Mouse (Mus musculus): ENCODE measurements around the gene Mycl. TPM values are rescaled to one million over a fixed set of nuclear protein-coding genes. Genes with fewer than 3 reads are reported as not detected.

Mycl gene
- polyA plus RNA-seq, 1 experiment from 2014 or later = 66.8 TPM

GRCm38 (mm10) chr4:123013949-123014406 lies 18.5 kb downstream of the Mycl start:
- H3K4me1 ChIP-seq (replicated peaks; ENCODE audit: control insufficient read depth, insufficient read depth, low read length) = peaks cover 28% of the 10 kb centered on the region
- H3K9ac ChIP-seq (ENCODE audit: low read length) = 0 out of 2 replicates have a peak overlapping the region, but pooled peaks have one; percentile 20
- no peak overlapping the region for H3K4me3 ChIP-seq (ENCODE audit: low read depth, low read length)

GRCm38 (mm10) chr4:123014501-123015282 lies 19.2 kb downstream of the Mycl start:
- no peak overlapping the region for H3K4me3 ChIP-seq (ENCODE audit: low read depth, low read length)
- peak overlapping the region; percentile 96 for H3K27ac ChIP-seq (ENCODE audit: low read depth, low read length)
- no peaks in the 10 kb centered on the region for H3K36me3 ChIP-seq (ENCODE audit: control insufficient read depth, insufficient read depth, low read length)
- peak overlapping the region; percentile 29; the same call in 1 of the 2 replicates for H3K4me2 ChIP-seq (ENCODE audit: low read depth, low read length, severe bottlenecking)
- no peaks in the 10 kb centered on the region for H3K27me3 ChIP-seq (ENCODE audit: control insufficient read depth, insufficient read depth, low read length)
- DNase-seq (ENCODE audit: low spot score) = no peak
- H3K9ac ChIP-seq (ENCODE audit: low read length) = no peak overlapping the region
- H3K4me1 ChIP-seq (replicated peaks; ENCODE audit: control insufficient read depth, insufficient read depth, low read length) = peaks cover 28% of the 10 kb centered on the region
- no peaks in the 10 kb centered on the region for H3K9me3 ChIP-seq (ENCODE audit: control insufficient read depth, low read length)
- peak; percentile 16; the same call in 1 of the 2 replicates for ATAC-seq (replicated peaks; ENCODE audit: low FRiP score)
- 17% methylated on average over 7 of the region's 7 CpGs for WGBS

More at GRCm38 (mm10) chr4:123013949-123014406, 18.5 kb downstream of the Mycl start:
- Histone ChIP-seq H3K4me2 (ENCODE audit: low read depth, low read length, severe bottlenecking) (peak overlapping the region; percentile 29; the same call in 1 of the 2 replicates), H3K27ac (ENCODE audit: low read depth, low read length) (peak overlapping the region; percentile 96), H3K27me3 (ENCODE audit: control insufficient read depth, insufficient read depth, low read length) (no peaks in the 10 kb centered on the region), H3K9me3 (ENCODE audit: control insufficient read depth, low read length) (no peaks in the 10 kb centered on the region), H3K36me3 (ENCODE audit: control insufficient read depth, insufficient read depth, low read length) (no peaks in the 10 kb centered on the region)
- WGBS = 22% methylated on average over 3 of the region's 3 CpGs
- no peak for DNase-seq (ENCODE audit: low spot score)
- ATAC-seq (replicated peaks; ENCODE audit: low FRiP score) = peak; percentile 72

- H3K27ac ChIP-seq (ENCODE audit: low read depth, low read length) = peak within 1 kb of the TSS; percentile 96
- H3K4me3 ChIP-seq (ENCODE audit: low read depth, low read length) = peak within 1 kb of the TSS; percentile 87
- peak within 1 kb of the TSS; percentile 94 for H3K9ac ChIP-seq (ENCODE audit: low read length)
- DNase-seq (ENCODE audit: low spot score) = peak; percentile 98
- H3K9me3 ChIP-seq (ENCODE audit: control insufficient read depth, low read length) = no peaks in the 10 kb centered on the region
- peak; percentile 91 for ATAC-seq (replicated peaks; ENCODE audit: low FRiP score)
- 0 out of 2 replicates have a peak, but pooled peaks cover under 1% of the 10 kb centered on the region for H3K36me3 ChIP-seq (ENCODE audit: control insufficient read depth, insufficient read depth, low read length)
- H3K4me2 ChIP-seq (ENCODE audit: low read depth, low read length, severe bottlenecking) = peak within 1 kb of the TSS; percentile 89
- H3K27me3 ChIP-seq (ENCODE audit: control insufficient read depth, insufficient read depth, low read length) = no peaks in the 10 kb centered on the region
- H3K4me1 ChIP-seq (replicated peaks; ENCODE audit: control insufficient read depth, insufficient read depth, low read length) = peaks cover 28% of the 10 kb centered on the region
- WGBS = under 1% methylated on average over 34 of the region's 34 CpGs
Measured at GRCm38 (mm10) chr4:123016451-123016957, 21.1 kb downstream of the Mycl start, which contains the start of gene Trit1. Trit1 (plus strand) TSS chr4:123016597.

- H3K4me2 ChIP-seq (ENCODE audit: low read depth, low read length, severe bottlenecking) = no peak overlapping the region
- H3K4me3 ChIP-seq (ENCODE audit: low read depth, low read length) = no peak overlapping the region
- peaks cover 8% of the 10 kb centered on the region; the same call in 1 of the 2 replicates for H3K4me1 ChIP-seq (replicated peaks; ENCODE audit: control insufficient read depth, insufficient read depth, low read length)
- H3K9me3 ChIP-seq (ENCODE audit: control insufficient read depth, low read length) = no peaks in the 10 kb centered on the region
- ATAC-seq (replicated peaks; ENCODE audit: low FRiP score) (no peak), DNase-seq (ENCODE audit: low spot score) (no peak)
- 0 out of 2 replicates have a peak, but pooled peaks cover 2% of the 10 kb centered on the region for H3K36me3 ChIP-seq (ENCODE audit: control insufficient read depth, insufficient read depth, low read length)
- 94% methylated on average over 3 of the region's 3 CpGs for WGBS
- H3K9ac ChIP-seq (ENCODE audit: low read length) = no peak overlapping the region
- H3K27me3 ChIP-seq (ENCODE audit: control insufficient read depth, insufficient read depth, low read length) = no peaks in the 10 kb centered on the region
- no peak overlapping the region for H3K27ac ChIP-seq (ENCODE audit: low read depth, low read length)
Measured at GRCm38 (mm10) chr4:123021591-123021990, 26.1 kb downstream of the Mycl start.

GRCm38 (mm10) chr4:123022896-123023295 lies 27.4 kb downstream of the Mycl start:
- H3K27ac ChIP-seq (ENCODE audit: low read depth, low read length) = no peak overlapping the region
- no peaks in the 10 kb centered on the region for H3K9me3 ChIP-seq (ENCODE audit: control insufficient read depth, low read length)

GRCm38 (mm10) chr4:123025418-123025817 lies 30.0 kb downstream of the Mycl start:
- Histone ChIP-seq H3K4me1 (replicated peaks; ENCODE audit: control insufficient read depth, insufficient read depth, low read length) (no peaks in the 10 kb centered on the region), H3K9ac (ENCODE audit: low read length) (no peak overlapping the region), H3K4me2 (ENCODE audit: low read depth, low read length, severe bottlenecking) (no peak overlapping the region), H3K9me3 (ENCODE audit: control insufficient read depth, low read length) (no peaks in the 10 kb centered on the region), H3K4me3 (ENCODE audit: low read depth, low read length) (no peak overlapping the region), H3K36me3 (ENCODE audit: control insufficient read depth, insufficient read depth, low read length) (peaks cover 2% of the 10 kb centered on the region; the same call in 1 of the 2 replicates), H3K27me3 (ENCODE audit: control insufficient read depth, insufficient read depth, low read length) (no peaks in the 10 kb centered on the region), H3K27ac (ENCODE audit: low read depth, low read length) (no peak overlapping the region)
- DNase-seq (ENCODE audit: low spot score) = no peak
- WGBS = 88% methylated on average over 2 of the region's 2 CpGs
- ATAC-seq (replicated peaks; ENCODE audit: low FRiP score) = no peak

More at GRCm38 (mm10) chr4:123022896-123023295, 27.4 kb downstream of the Mycl start:
- no peaks in the 10 kb centered on the region for H3K27me3 ChIP-seq (ENCODE audit: control insufficient read depth, insufficient read depth, low read length)
- H3K9ac ChIP-seq (ENCODE audit: low read length) = no peak overlapping the region
- H3K4me1 ChIP-seq (replicated peaks; ENCODE audit: control insufficient read depth, insufficient read depth, low read length) = peaks cover 8% of the 10 kb centered on the region; the same call in 1 of the 2 replicates
- ATAC-seq (replicated peaks; ENCODE audit: low FRiP score) (no peak), DNase-seq (ENCODE audit: low spot score) (no peak)
- H3K4me3 ChIP-seq (ENCODE audit: low read depth, low read length) = no peak overlapping the region
- WGBS = 91% methylated on average over 1 of the region's 1 CpGs
- H3K4me2 ChIP-seq (ENCODE audit: low read depth, low read length, severe bottlenecking) = no peak overlapping the region
- H3K36me3 ChIP-seq (ENCODE audit: control insufficient read depth, insufficient read depth, low read length) = peaks cover 2% of the 10 kb centered on the region; the same call in 1 of the 2 replicates

GRCm38 (mm10) chr4:123026161-123026560 lies 30.7 kb downstream of the Mycl start:
- Histone ChIP-seq H3K4me1 (replicated peaks; ENCODE audit: control insufficient read depth, insufficient read depth, low read length) (no peaks in the 10 kb centered on the region), H3K27ac (ENCODE audit: low read depth, low read length) (no peak overlapping the region), H3K9ac (ENCODE audit: low read length) (no peak overlapping the region), H3K4me3 (ENCODE audit: low read depth, low read length) (no peak overlapping the region), H3K4me2 (ENCODE audit: low read depth, low read length, severe bottlenecking) (no peak overlapping the region), H3K36me3 (ENCODE audit: control insufficient read depth, insufficient read depth, low read length) (peaks cover 2% of the 10 kb centered on the region; the same call in 1 of the 2 replicates), H3K9me3 (ENCODE audit: control insufficient read depth, low read length) (no peaks in the 10 kb centered on the region), H3K27me3 (ENCODE audit: control insufficient read depth, insufficient read depth, low read length) (no peaks in the 10 kb centered on the region)
- DNase-seq (ENCODE audit: low spot score) (no peak), ATAC-seq (replicated peaks; ENCODE audit: low FRiP score) (no peak)
- 95% methylated on average over 13 of the region's 13 CpGs for WGBS

- no peaks in the 10 kb centered on the region for H3K4me1 ChIP-seq (replicated peaks; ENCODE audit: control insufficient read depth, insufficient read depth, low read length)
- H3K4me2 ChIP-seq (ENCODE audit: low read depth, low read length, severe bottlenecking) = no peak overlapping the region
- no peaks in the 10 kb centered on the region for H3K27me3 ChIP-seq (ENCODE audit: control insufficient read depth, insufficient read depth, low read length)
- H3K27ac ChIP-seq (ENCODE audit: low read depth, low read length) = no peak overlapping the region
- H3K4me3 ChIP-seq (ENCODE audit: low read depth, low read length) = no peak overlapping the region
- WGBS = 85% methylated on average over 4 of the region's 4 CpGs
- H3K36me3 ChIP-seq (ENCODE audit: control insufficient read depth, insufficient read depth, low read length) = peaks cover under 1% of the 10 kb centered on the region; the same call in 1 of the 2 replicates
- ATAC-seq (replicated peaks; ENCODE audit: low FRiP score) (no peak), DNase-seq (ENCODE audit: low spot score) (no peak)
- H3K9ac ChIP-seq (ENCODE audit: low read length) = no peak overlapping the region
- no peaks in the 10 kb centered on the region for H3K9me3 ChIP-seq (ENCODE audit: control insufficient read depth, low read length)
Measured at GRCm38 (mm10) chr4:123026597-123026996, 31.1 kb downstream of the Mycl start.
